Mouse (Mus musculus) adrenal gland, postnatal 25 days (tissue): ENCODE data around the gene Eps8. TPM values are rescaled to one million over a fixed set of nuclear protein-coding genes. Genes with fewer than 3 reads are reported as not detected.
"Not testable (repeated sequence)": the region's sequence is repeated elsewhere in the genome, so short reads cannot be mapped to it uniquely, and the experiment has no call there.

ENCODE experiments used
- DNase-seq: peaks from one replicate; pipeline ENCODE4 v3.0.0; 2021; ENCODE audit warnings: mixed read lengths
- total RNA-seq: library from RNA; stranded (reverse); gene quantifications from 2 replicates; pipeline ENCODE4 v1.2.3, GENCODE M21; 2021

Gene Eps8
- total RNA-seq, 1 experiment from 2014 or later = 44.1 TPM

GRCm38 (mm10) chr6:137473433-137473832 lies 181.2 kb downstream of the Eps8 start:
- no peak for DNase-seq

GRCm38 (mm10) chr6:137472129-137472528 lies 182.5 kb downstream of the Eps8 start:
- no peak for DNase-seq

GRCm38 (mm10) chr6:137470901-137471598 lies 183.6 kb downstream of the Eps8 start:
- DNase-seq = peak; percentile 89

GRCm38 (mm10) chr6:137469541-137469940 lies 185.1 kb downstream of the Eps8 start:
- no peak for DNase-seq

- DNase-seq = no peak
These were observed 187.0 kb downstream of the Eps8 start for GRCm38 (mm10) chr6:137467696-137468095.

- no peak for DNase-seq
These were observed 188.4 kb downstream of the Eps8 start for GRCm38 (mm10) chr6:137466256-137466655.

GRCm38 (mm10) chr6:137465253-137465652 lies 189.4 kb downstream of the Eps8 start:
- DNase-seq = peak; percentile 52

- no peak for DNase-seq
These were observed 190.9 kb downstream of the Eps8 start for GRCm38 (mm10) chr6:137463771-137464170.

GRCm38 (mm10) chr6:137458136-137458535 lies 196.5 kb downstream of the Eps8 start:
- DNase-seq = no peak

- no peak for DNase-seq
These were observed 197.5 kb downstream of the Eps8 start for GRCm38 (mm10) chr6:137457210-137457609.

GRCm38 (mm10) chr6:137456064-137456463 lies 198.6 kb downstream of the Eps8 start:
- no peak for DNase-seq

GRCm38 (mm10) chr6:137455537-137456041 lies 199.1 kb downstream of the Eps8 start:
- no peak for DNase-seq

GRCm38 (mm10) chr6:137446116-137446515 lies 208.6 kb downstream of the Eps8 start:
- DNase-seq = not testable (repeated sequence)

GRCm38 (mm10) chr6:137443089-137443488 lies 211.6 kb downstream of the Eps8 start:
- DNase-seq = no peak

- no peak for DNase-seq
These were observed 213.9 kb downstream of the Eps8 start for GRCm38 (mm10) chr6:137440559-137441486.

GRCm38 (mm10) chr6:137437902-137438580 lies 216.6 kb downstream of the Eps8 start:
- no peak for DNase-seq

GRCm38 (mm10) chr6:137437486-137437885 lies 217.2 kb downstream of the Eps8 start:
- no peak for DNase-seq

GRCm38 (mm10) chr6:137433521-137434137 lies 221.0 kb downstream of the Eps8 start:
- DNase-seq = no peak
